Mouse (Mus musculus) G1E (cell line): ENCODE results near the gene Slc4a5.

Source experiments
- CTCF ChIP-seq: IDR thresholded peaks from 2 replicates; pipeline ENCODE4 v1.5.1; 2012; ENCODE audit warnings: low read depth, low read length, inconsistent platforms, mixed read lengths
- GATA1 ChIP-seq: IDR thresholded peaks from 2 replicates; pipeline ENCODE4 v1.6.1; 2012; ENCODE audit warnings: borderline replicate concordance, low read length, inconsistent platforms, mixed read lengths
- GATA2 ChIP-seq: IDR thresholded peaks from 2 replicates; pipeline ENCODE4 v1.6.1; 2012; ENCODE audit warnings: low read depth, low read length, inconsistent platforms, borderline replicate concordance
- POLR2AphosphoS5 ChIP-seq: IDR thresholded peaks from 2 replicates; pipeline ENCODE4 v1.6.1; 2012; ENCODE audit warnings: low read depth, low read length, inconsistent platforms; ENCODE audit not compliant: insufficient replicate concordance
- TAL1 ChIP-seq: conservative IDR thresholded peaks from 2 replicates; pipeline ENCODE4 v1.6.1; 2012; ENCODE audit warnings: low read depth, low read length, inconsistent platforms, mixed read lengths

DNA sequence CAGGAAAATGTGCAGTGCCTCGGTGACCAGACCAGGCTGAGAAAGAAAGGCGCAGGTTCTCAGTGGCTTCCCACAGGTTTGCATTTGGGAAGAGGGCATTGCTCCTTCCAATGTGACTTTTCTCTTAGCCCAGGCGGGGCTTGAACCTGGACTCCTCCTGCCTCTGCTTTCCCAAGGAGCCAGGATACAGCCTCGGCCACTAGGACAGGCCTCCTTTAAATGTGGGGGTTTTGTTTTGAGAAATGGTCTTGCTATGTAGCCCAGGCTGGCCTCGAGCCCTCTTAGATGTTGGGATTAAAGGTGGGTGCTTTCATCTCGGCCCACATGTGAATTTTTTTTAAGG is 106.7 kb downstream of the Slc4a5 start:
- no peak for TF ChIP-seq CTCF
- TF ChIP-seq GATA2: no peak
- TF ChIP-seq TAL1: no peak
- no peak for TF ChIP-seq GATA1
- TF ChIP-seq POLR2AphosphoS5: no peak
